Mouse (Mus musculus) kidney, embryonic 14.5 days (tissue): Measurements from ENCODE around the gene Gm21304. TPM values are rescaled to one million over a fixed set of nuclear protein-coding genes. Genes with fewer than 3 reads are reported as not detected.

Source experiments
- ATAC-seq: fragments of 200-750 bp; cut with Nextera tagmentation; 2 replicates; pipeline ENCODE4 v1.8.0; 2017; ENCODE audit warnings: moderate number of reproducible peaks, mild to moderate bottlenecking, moderate TSS enrichment, moderate library complexity; ENCODE audit not compliant: low FRiP score, low TSS enrichment
- H3K27ac ChIP-seq: fragments of 300-500 bp; sonication (generic); 2 replicates; pipeline ENCODE4 v1.5.1; 2014; ENCODE audit warnings: low read depth, mild to moderate bottlenecking, low read length, moderate library complexity, mixed read lengths
- H3K27me3 ChIP-seq: fragments of 300-500 bp; sonication (generic); 2 replicates; pipeline ENCODE4 v1.6.1; 2014; ENCODE audit warnings: mild to moderate bottlenecking, low read length; ENCODE audit not compliant: control insufficient read depth, insufficient read depth
- H3K36me3 ChIP-seq: fragments of 300-500 bp; sonication (generic); 2 replicates; pipeline ENCODE4 v1.6.1; 2014; ENCODE audit warnings: low read length, mixed read lengths; ENCODE audit not compliant: control insufficient read depth, insufficient read depth
- H3K4me1 ChIP-seq: fragments of 300-500 bp; sonication (generic); 2 replicates; pipeline ENCODE4 v1.6.1; 2014; ENCODE audit warnings: low read length, mixed read lengths; ENCODE audit not compliant: control insufficient read depth, insufficient read depth
- H3K4me2 ChIP-seq: fragments of 300-500 bp; sonication (generic); replicated peaks from 2 replicates; pipeline ENCODE4 v1.6.1; 2014; ENCODE audit warnings: low read depth, mild to moderate bottlenecking, low read length
- H3K4me3 ChIP-seq: fragments of 300-500 bp; sonication (generic); 2 replicates; pipeline ENCODE4 v1.5.1; 2014; ENCODE audit warnings: mild to moderate bottlenecking, low read length
- H3K9ac ChIP-seq: fragments of 300-500 bp; sonication (generic); 2 replicates; pipeline ENCODE4 v1.6.1; 2014; ENCODE audit warnings: low read depth, mild to moderate bottlenecking, low read length, moderate library complexity
- H3K9me3 ChIP-seq: fragments of 300-500 bp; sonication (generic); 2 replicates; pipeline ENCODE4 v1.6.1; 2016; ENCODE audit warnings: low read length; ENCODE audit not compliant: control insufficient read depth
- WGBS: fragments of 180-500 bp; shearing (Covaris S2); extraction: QIAGEN DNeasy Blood & Tissue Kit; methylation state at CpG from one replicate; pipeline ENCODE4 v1.1.7; 2014; 5-methylcytosine and 5-hydroxymethylcytosine counted together
- polyA plus RNA-seq: library from polyadenylated mRNA; unstranded; fragments of >200 nt; fragmentation: Nextera tagmentation; extraction: Ambion mirVana; gene quantifications from 2 replicates; pipeline ENCODE4 v1.2.1, GENCODE M21; 2014

Gm21304 gene
- polyA plus RNA-seq, 1 experiment from 2014 or later: not detected

DNA sequence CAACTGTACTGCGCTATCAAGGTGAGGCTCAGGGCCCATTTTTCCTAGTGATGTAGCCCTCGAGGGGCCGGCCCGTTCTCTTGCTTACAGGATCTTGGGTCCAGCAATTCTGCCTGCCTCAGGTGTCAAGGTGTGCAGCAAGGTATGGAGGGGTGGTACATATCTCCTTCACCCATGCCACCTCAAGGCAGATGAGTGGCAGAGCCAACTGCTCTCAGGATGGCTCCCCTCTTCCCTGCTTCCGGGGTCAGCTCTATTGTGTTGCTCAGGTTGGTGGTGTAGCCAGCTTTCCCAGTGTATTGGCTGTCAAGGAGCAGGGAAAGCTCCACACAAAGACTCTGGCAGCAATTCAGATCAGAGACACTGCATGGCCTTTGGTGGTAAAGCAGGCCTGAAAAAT is 46.2 kb downstream of the Gm21304 start:
- no peaks in the 10 kb centered on the region for H3K27me3 ChIP-seq

More for the DNA sequence above, 46.2 kb downstream of the Gm21304 start:
- Histone ChIP-seq H3K9me3 (no peaks in the 10 kb centered on the region), H3K4me1 (no peaks in the 10 kb centered on the region), H3K27ac (no peak overlapping the region), H3K9ac (no peak overlapping the region), H3K4me3 (no peak overlapping the region), H3K4me2 (no peak overlapping the region), H3K36me3 (no peaks in the 10 kb centered on the region)
- WGBS: 90% methylated on average over 5 of the region's 5 CpGs
- ATAC-seq: no peak

Other genes with a start within 250 kb of the Gm21304 start
- gene Gm21293, start 25.5 kb upstream of the Gm21304 start, polyA plus RNA-seq: not detected in 2 replicates
- gene Gm6763, start 17.0 kb upstream of the Gm21304 start, polyA plus RNA-seq: not detected in 2 replicates
- gene Gm8764, start 8.5 kb upstream of the Gm21304 start, polyA plus RNA-seq: not detected in 2 replicates
- gene Gm21312, start 8.5 kb downstream of the Gm21304 start, polyA plus RNA-seq: not detected in 2 replicates
- not detected in 2 replicates for gene Gm20765, start 17.0 kb downstream of the Gm21304 start, polyA plus RNA-seq
- gene Gm4340, start 25.5 kb downstream of the Gm21304 start, polyA plus RNA-seq: not detected in 2 replicates